Mouse (Mus musculus) lung, adult 2 months (tissue): ENCODE data around the gene Saa3. TPM values are rescaled to one million over a fixed set of nuclear protein-coding genes. Genes with fewer than 3 reads are reported as not detected.
A peak's percentile ranks its signal among the peaks of the same experiment; 100 is the strongest.

Experiments used
- DNase-seq: peaks from one replicate; pipeline ENCODE4 v3.0.0; 2022
- H3K4me1 ChIP-seq: fragments of 200-500 bp; 2 replicates; pipeline ENCODE4 v1.6.1; 2011; ENCODE audit warnings: low read length; ENCODE audit not compliant: control insufficient read depth, insufficient read depth
- H3K4me3 ChIP-seq: fragments of 200-500 bp; replicated peaks from 2 replicates; pipeline ENCODE3; 2011; ENCODE audit warnings: low read depth, mild to moderate bottlenecking, control low read depth, low read length; ENCODE audit errors: extremely low read depth
- CTCF ChIP-seq: fragments of 200-500 bp; IDR thresholded peaks from 2 replicates; pipeline ENCODE4 v1.5.1; 2011; ENCODE audit warnings: mild to moderate bottlenecking, low read length, control low read depth; ENCODE audit not compliant: insufficient read depth
- POLR2A ChIP-seq: fragments of 200-500 bp; IDR thresholded peaks from 2 replicates; pipeline ENCODE4 v1.6.1; 2011; ENCODE audit warnings: low read depth, mild to moderate bottlenecking, control low read depth, low read length, borderline replicate concordance; ENCODE audit errors: extremely low read depth
- WGBS: fragments of 180-500 bp; shearing (Covaris S2); methylation state at CpG from one replicate; pipeline ENCODE4 v1.1.7; 2018; 5-methylcytosine and 5-hydroxymethylcytosine counted together
- polyA plus RNA-seq: library from polyadenylated mRNA; depleted of rRNA; stranded (reverse); fragments of >200 nt; gene quantifications from 2 replicates; pipeline ENCODE4 v1.2.3, GENCODE M21; 2012

The Saa3 gene
- polyA plus RNA-seq, 1 experiment: 1.4 TPM

DNA sequence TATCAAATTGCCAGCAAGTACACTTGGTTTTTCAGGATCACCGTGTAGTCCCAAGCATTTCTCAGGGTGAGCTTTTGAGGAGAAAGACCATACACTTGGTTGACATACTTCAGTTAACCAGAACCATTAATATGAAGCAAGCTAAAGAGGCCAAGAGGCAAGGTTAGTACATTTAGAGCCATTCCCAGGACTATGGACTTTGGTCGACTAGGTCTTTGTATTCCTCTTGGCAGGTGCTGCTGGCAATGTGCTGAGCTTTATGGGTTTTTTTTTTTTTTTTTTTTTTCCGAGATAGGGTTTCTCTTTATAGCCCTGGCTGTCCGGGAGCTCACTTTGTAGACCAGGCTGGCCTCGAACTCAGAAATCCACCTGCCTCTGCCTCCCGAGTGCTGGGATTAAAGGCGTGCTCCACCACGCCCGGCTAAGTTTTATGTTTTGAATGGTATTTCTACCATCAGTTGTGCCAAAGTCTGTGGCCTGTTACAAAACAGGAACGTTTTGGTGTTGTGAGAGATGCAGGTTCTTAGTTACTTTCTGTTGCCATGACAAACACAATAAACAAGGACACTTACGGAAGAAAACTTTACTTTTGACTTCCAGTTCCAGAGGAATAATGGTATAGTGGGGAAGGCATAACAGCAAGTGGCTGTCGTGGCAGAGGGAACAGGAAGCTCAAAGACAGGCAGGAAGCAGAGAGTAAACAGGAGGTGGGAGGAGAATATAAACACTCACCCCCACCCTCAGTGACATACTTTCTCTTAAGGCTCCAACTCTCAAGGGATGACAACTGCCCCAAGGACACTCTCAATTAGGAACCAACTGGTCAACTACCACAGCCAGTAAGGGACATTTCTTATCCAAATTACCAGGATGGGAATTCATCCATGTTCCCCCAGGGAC is 23.3 kb upstream of the Saa3 start:
- no peak for TF ChIP-seq CTCF
- TF ChIP-seq POLR2A: no peak
- DNase-seq: no peak
- 54% methylated on average over 12 of the region's 12 CpGs for WGBS
- peaks cover 6% of the 10 kb centered on the region for H3K4me1 ChIP-seq
- H3K4me3 ChIP-seq: no peak overlapping the region

GRCm38 (mm10) chr7:46734983-46735382 is 19.5 kb upstream of the Saa3 start:
- TF ChIP-seq CTCF (no peak), POLR2A (no peak)
- Histone ChIP-seq H3K4me1 (peaks cover 6% of the 10 kb centered on the region), H3K4me3 (no peak overlapping the region)
- DNase-seq: no peak
- WGBS: 71% methylated on average over 2 of the region's 2 CpGs

DNA sequence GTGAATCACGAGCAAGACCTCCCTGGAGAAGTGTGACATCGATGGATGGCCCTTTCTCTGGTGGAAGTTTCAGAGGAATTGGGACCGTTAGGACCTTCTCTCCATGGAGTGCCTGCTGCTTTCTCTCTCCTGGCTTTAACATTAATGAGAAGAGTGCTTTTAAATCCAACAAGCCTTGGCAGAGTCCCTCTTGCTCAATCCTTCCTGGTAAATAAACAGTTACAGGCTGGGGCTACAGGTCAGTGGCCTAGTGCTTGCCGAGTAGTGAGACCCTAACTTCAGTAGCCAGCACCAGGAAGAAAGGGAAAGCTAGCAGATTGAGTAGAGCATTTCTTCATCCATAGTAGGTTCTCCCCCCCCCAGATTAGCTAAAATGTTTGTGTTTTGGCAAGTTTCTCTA is 17.0 kb upstream of the Saa3 start, which contains the start of gene Saa4:
Gene Saa4 (minus strand): TSS at position 146 of the 400 bp plus-strand sequence.
- WGBS: 74% methylated on average over 4 of the region's 4 CpGs
- Histone ChIP-seq H3K4me3 (no peak within 1 kb of the TSS), H3K4me1 (no peaks in the 10 kb centered on the region)
- TF ChIP-seq CTCF (no peak), POLR2A (no peak)
- no peak for DNase-seq

DNA sequence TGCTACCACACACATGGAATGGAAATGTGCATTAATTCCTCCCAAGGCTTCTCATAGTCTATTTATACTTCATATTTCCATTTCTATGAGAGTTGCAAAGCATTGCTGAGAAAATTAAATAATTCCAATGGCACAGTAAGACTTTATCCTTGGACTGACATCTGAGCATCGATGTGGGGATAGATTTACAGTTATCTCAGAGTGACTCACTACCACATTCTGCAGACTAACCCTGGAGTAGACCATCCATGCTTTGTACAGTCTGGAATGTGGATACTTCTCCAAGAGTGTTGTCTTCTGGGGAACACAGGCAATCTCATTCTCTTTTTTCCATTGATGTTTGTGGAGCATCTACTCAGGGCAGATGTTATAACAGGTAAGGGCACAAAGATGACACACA is 12.1 kb upstream of the Saa3 start:
- 81% methylated on average over 1 of the region's 1 CpGs for WGBS
- DNase-seq: no peak
- Histone ChIP-seq H3K4me1 (no peaks in the 10 kb centered on the region), H3K4me3 (no peak overlapping the region)
- no peak for TF ChIP-seq CTCF
- no peak for TF ChIP-seq POLR2A

- DNase-seq: no peak
- H3K4me1 ChIP-seq: no peaks in the 10 kb centered on the region; the same call in none of the 2 replicates
- H3K4me3 ChIP-seq: no peak overlapping the region
- 75% methylated on average over 5 of the region's 5 CpGs for WGBS
- TF ChIP-seq POLR2A: no peak
- no peak for TF ChIP-seq CTCF
These were observed 8.9 kb upstream of the Saa3 start for GRCm38 (mm10) chr7:46724396-46724795.

- no peak overlapping the region for H3K4me3 ChIP-seq
- TF ChIP-seq CTCF (no peak), POLR2A (no peak)
- no peak for DNase-seq
- H3K4me1 ChIP-seq: peaks cover 4% of the 10 kb centered on the region
- 76% methylated on average over 3 of the region's 3 CpGs for WGBS
These were observed 8.3 kb upstream of the Saa3 start for GRCm38 (mm10) chr7:46723849-46724248.

GRCm38 (mm10) chr7:46723354-46723753 is 7.9 kb upstream of the Saa3 start:
- WGBS: 96% methylated on average over 6 of the region's 6 CpGs

GRCm38 (mm10) chr7:46720460-46720859 is 5.0 kb upstream of the Saa3 start:
- no peak for TF ChIP-seq POLR2A
- no peak for TF ChIP-seq CTCF
- 45% methylated on average over 9 of the region's 9 CpGs for WGBS

More at GRCm38 (mm10) chr7:46723354-46723753, 7.9 kb upstream of the Saa3 start:
- TF ChIP-seq CTCF (no peak), POLR2A (no peak)
- DNase-seq: no peak
- H3K4me1 ChIP-seq: peaks cover 4% of the 10 kb centered on the region
- no peak overlapping the region for H3K4me3 ChIP-seq

DNA sequence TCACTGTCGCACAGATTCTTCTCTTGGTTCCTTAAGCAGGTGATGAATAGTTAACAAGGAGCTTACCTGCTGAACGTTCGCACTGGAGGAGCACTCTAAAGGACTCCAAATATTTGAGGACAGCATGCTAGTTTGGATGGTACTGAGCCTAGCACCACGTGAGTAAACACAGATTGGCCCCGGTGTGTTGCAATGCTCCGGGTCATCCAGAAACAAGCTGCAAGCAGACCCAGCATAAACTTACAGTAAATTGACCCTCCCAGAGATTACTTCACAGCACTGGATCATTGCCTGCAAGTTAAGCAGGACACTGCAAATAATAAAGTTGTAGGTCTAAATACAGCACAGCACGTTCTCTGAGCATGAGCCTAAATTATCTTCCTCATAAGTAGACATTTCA is 4.0 kb upstream of the Saa3 start:
- TF ChIP-seq POLR2A (no peak), CTCF (no peak)
- Histone ChIP-seq H3K4me3 (no peak overlapping the region), H3K4me1 (peaks cover 13% of the 10 kb centered on the region)
- DNase-seq: peak; percentile 44
- 51% methylated on average over 7 of the region's 7 CpGs for WGBS

More at GRCm38 (mm10) chr7:46720460-46720859, 5.0 kb upstream of the Saa3 start:
- DNase-seq: no peak
- H3K4me3 ChIP-seq: no peak overlapping the region
- peaks cover 13% of the 10 kb centered on the region for H3K4me1 ChIP-seq

DNA sequence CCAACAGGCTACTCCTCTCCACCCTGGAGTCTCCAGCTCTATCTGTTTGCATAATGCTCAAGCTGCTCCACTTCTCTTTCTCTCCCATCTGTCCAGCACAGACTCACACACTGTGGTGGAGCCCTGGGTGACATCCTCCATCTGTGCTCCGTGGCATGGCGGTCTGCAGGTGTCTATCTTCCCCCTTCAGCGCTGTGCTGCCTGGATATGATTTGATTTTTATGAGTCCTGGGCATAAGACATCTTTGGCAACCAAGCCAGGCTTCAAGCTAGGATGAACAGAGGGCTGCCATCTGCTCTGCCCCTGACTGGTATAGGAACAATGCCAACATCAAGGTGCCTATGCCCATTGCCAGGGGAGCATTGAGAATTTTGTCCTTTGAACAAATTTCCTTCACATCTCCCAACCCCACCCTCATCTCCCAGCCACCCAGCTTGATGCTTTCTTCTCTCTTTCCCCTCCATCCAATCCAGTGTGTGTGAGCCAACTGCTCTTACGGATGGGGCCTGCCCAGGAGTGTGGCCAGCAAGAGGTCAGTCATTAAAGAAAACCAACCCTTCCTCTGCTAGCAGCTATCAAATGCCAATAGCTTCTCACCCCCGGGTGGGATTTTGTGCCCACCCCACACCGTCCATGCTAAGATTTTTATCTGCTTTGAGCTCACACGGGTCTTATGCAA is 3.2 kb upstream of the Saa3 start:
- DNase-seq: no peak
- no peak overlapping the region for H3K4me3 ChIP-seq
- no peak for TF ChIP-seq POLR2A
- no peak for TF ChIP-seq CTCF
- H3K4me1 ChIP-seq: peaks cover 13% of the 10 kb centered on the region
- WGBS: 67% methylated on average over 7 of the region's 7 CpGs
